Mouse (Mus musculus) heart, embryonic 11.5 days (tissue): ENCODE results near the gene Ankrd24. TPM values are rescaled to one million over a fixed set of nuclear protein-coding genes. Genes with fewer than 3 reads are reported as not detected.
A peak's percentile ranks its signal among the peaks of the same experiment; 100 is the strongest.
"Not testable (repeated sequence)": the region's sequence is repeated elsewhere in the genome, so short reads cannot be mapped to it uniquely, and the experiment has no call there.

Source experiments
- ATAC-seq: fragments of 200-750 bp; cut with Nextera tagmentation; replicated peaks from 2 replicates; pipeline ENCODE4 v1.8.0; 2017; ENCODE audit warnings: moderate library complexity; ENCODE audit not compliant: insufficient number of reproducible peaks, low FRiP score, low TSS enrichment
- H3K27ac ChIP-seq: fragments of 300-500 bp; sonication (generic); 2 replicates; pipeline ENCODE4 v1.5.1; 2014; ENCODE audit warnings: mild to moderate bottlenecking, low read depth, low read length
- H3K27me3 ChIP-seq: fragments of 300-500 bp; sonication (generic); 2 replicates; pipeline ENCODE4 v1.6.1; 2014; ENCODE audit warnings: mild to moderate bottlenecking, low read length, mixed read lengths; ENCODE audit not compliant: control insufficient read depth, insufficient read depth
- H3K36me3 ChIP-seq: fragments of 300-500 bp; sonication (generic); 2 replicates; pipeline ENCODE4 v1.6.1; 2014; ENCODE audit warnings: mild to moderate bottlenecking, low read length, moderate library complexity, mixed read lengths; ENCODE audit not compliant: control insufficient read depth, insufficient read depth
- H3K4me1 ChIP-seq: fragments of 300-500 bp; sonication (generic); 2 replicates; pipeline ENCODE4 v1.6.1; 2014; ENCODE audit warnings: low read length; ENCODE audit not compliant: control insufficient read depth, insufficient read depth
- H3K4me2 ChIP-seq: fragments of 300-500 bp; sonication (generic); 2 replicates; pipeline ENCODE4 v1.6.1; 2014; ENCODE audit warnings: mild to moderate bottlenecking, moderate library complexity
- H3K4me3 ChIP-seq: fragments of 300-500 bp; sonication (generic); 2 replicates; pipeline ENCODE4 v1.5.1; 2014; ENCODE audit warnings: low read depth, low read length
- H3K9ac ChIP-seq: fragments of 300-500 bp; sonication (generic); 2 replicates; pipeline ENCODE4 v1.6.1; 2014; ENCODE audit warnings: mild to moderate bottlenecking, low read depth, low read length, moderate library complexity
- H3K9me3 ChIP-seq: fragments of 300-500 bp; sonication (generic); replicated peaks from 2 replicates; pipeline ENCODE4 v1.6.1; 2016; ENCODE audit warnings: low read length; ENCODE audit not compliant: control insufficient read depth
- WGBS: fragments of 180-500 bp; shearing (Covaris S2); extraction: QIAGEN DNeasy Blood & Tissue Kit; methylation state at CpG from one replicate; pipeline ENCODE4 v1.1.7; 2014; ENCODE audit not compliant: insufficient replicate concordance; 5-methylcytosine and 5-hydroxymethylcytosine counted together
- polyA plus RNA-seq: library from polyadenylated mRNA; unstranded; fragments of >200 nt; fragmentation: Nextera tagmentation; extraction: Ambion mirVana; gene quantifications from 2 replicates; pipeline ENCODE4 v1.2.1, GENCODE M21; 2014

Gene Ankrd24
- polyA plus RNA-seq, 1 experiment from 2014 or later = 7.2 TPM

DNA sequence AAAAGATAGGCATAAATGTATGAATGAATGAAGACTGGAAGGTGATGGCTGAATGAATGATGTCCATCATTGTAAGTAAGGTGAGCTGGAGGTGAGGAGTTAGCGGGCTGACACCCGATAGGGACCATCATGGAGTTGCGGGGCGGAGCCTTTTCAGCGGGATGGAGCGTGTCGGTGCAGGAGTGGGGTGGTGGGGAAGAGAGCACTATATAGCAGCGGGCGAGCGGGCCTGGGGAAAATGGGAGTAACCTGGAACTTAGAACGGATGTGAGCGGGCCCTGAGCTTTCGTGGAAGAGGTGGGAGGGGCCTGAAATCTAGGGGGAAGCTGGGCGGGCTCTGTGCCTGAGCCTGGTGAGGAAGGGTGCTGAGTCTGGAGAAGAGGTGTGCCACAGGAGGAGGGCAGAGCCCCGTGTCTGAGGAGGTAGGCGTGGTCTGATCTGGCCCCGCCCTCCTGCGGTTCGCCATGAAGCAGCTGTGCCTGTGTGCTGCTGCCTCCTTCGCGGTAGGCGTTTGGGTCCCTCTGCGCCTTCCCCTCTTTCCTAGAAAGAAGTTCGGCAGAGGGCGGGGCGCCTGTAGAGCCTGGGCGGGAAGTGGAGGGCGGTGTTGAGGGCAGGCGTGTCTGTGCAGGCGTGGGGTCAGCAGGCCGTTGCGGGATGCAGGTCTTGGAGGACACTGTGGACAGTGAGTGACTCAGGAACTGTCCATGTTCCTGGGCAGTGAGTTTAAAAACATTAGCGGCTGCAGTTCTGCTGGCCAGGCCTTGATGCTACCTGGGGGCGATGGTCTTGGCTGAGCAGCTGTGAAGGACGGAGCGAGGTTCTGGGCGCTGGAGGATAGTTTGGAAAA, 5.1 kb downstream of the Ankrd24 start:
- H3K36me3 ChIP-seq = no peaks in the 10 kb centered on the region
- peak overlapping the region; percentile 45 for H3K4me3 ChIP-seq
- ATAC-seq = peak; percentile 88
- H3K9me3 ChIP-seq = no peaks in the 10 kb centered on the region
- peak overlapping the region; percentile 11; the same call in 1 of the 2 replicates for H3K27ac ChIP-seq
- H3K4me2 ChIP-seq = peak overlapping the region; percentile 65
- 4% methylated on average over 36 of the region's 37 CpGs for WGBS
- H3K4me1 ChIP-seq = peaks cover 3% of the 10 kb centered on the region; the same call in 1 of the 2 replicates
- H3K27me3 ChIP-seq = no peaks in the 10 kb centered on the region
- peak overlapping the region; percentile 72 for H3K9ac ChIP-seq

DNA sequence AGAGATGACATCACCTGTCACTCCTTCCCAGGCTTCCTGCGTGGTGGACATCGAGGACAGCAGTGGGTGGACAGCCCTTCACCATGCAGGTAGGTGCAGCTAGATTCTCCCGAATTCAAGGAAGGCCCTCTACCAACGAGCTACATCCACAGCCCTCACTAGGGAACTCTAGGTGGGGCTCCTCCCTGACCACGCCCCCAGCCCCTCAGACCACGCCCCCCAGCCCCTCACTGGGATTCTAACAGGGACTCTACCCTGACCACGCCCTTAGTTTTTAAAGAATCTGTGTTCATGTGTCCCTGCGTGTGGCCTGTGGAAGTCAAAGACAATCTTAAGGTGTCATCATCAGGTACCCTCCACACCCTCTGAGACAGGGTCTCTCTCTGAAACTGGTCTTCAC, 8.0 kb downstream of the Ankrd24 start:
- no peaks in the 10 kb centered on the region for H3K9me3 ChIP-seq
- H3K4me2 ChIP-seq = no peak overlapping the region
- no peak overlapping the region for H3K9ac ChIP-seq
- WGBS = 13% methylated on average over 8 of the region's 8 CpGs
- H3K36me3 ChIP-seq = no peaks in the 10 kb centered on the region
- no peak for ATAC-seq
- no peak overlapping the region for H3K27ac ChIP-seq
- H3K27me3 ChIP-seq = no peaks in the 10 kb centered on the region
- no peak overlapping the region for H3K4me3 ChIP-seq
- peaks cover 3% of the 10 kb centered on the region; the same call in 1 of the 2 replicates for H3K4me1 ChIP-seq

DNA sequence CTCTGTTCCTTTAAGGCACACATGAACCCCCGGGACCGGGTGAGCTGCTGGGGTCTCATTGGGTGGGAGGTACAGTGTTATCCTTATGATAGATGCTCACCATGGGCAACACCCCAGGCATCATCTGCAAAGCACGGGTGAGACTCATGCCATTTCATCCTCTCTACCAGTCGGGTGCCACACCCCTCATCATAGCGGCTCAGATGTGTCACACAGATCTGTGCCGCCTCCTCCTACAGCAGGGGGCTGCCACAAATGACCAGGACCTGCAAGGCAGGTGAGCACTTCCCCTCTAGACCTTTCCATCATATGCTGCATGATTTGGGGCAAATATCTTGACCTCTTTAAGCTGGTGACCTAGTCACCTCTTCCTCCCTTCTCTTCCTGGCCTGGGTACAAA, 9.8 kb downstream of the Ankrd24 start:
- no peak overlapping the region for H3K9ac ChIP-seq
- H3K4me3 ChIP-seq = no peak overlapping the region
- H3K36me3 ChIP-seq = no peaks in the 10 kb centered on the region
- no peak for ATAC-seq
- no peaks in the 10 kb centered on the region for H3K27me3 ChIP-seq
- no peak overlapping the region for H3K4me2 ChIP-seq
- H3K4me1 ChIP-seq = peaks cover 14% of the 10 kb centered on the region
- 68% methylated on average over 6 of the region's 6 CpGs for WGBS
- no peak overlapping the region for H3K27ac ChIP-seq
- H3K9me3 ChIP-seq = no peaks in the 10 kb centered on the region

DNA sequence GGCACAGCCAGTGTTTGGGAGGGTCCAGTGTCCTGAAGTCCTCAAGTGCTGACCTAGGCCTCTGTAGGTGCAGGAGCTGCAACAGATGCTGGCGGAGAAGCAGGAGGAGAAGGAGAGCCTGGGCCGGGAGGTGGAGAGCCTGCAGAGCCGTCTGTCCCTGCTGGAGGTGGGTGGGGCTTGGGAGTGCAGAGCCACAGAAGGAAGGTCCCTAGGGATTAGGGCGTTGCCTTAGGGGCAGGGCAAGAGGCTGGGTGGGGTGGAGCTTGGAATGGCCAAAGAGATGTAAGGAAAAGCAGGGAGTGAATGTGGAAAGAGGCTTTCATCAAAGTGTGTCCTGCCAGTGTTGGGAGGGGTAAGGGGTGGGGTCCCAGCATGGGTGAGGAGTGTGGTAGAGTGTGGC, 12.5 kb downstream of the Ankrd24 start:
- H3K4me1 ChIP-seq = peaks cover 14% of the 10 kb centered on the region
- not testable (repeated sequence) for ATAC-seq, H3K9me3 ChIP-seq, H3K4me3 ChIP-seq, H3K27ac ChIP-seq, H3K9ac ChIP-seq, H3K4me2 ChIP-seq, H3K36me3 ChIP-seq, H3K27me3 ChIP-seq
- WGBS = 37% methylated on average over 4 of the region's 4 CpGs

DNA sequence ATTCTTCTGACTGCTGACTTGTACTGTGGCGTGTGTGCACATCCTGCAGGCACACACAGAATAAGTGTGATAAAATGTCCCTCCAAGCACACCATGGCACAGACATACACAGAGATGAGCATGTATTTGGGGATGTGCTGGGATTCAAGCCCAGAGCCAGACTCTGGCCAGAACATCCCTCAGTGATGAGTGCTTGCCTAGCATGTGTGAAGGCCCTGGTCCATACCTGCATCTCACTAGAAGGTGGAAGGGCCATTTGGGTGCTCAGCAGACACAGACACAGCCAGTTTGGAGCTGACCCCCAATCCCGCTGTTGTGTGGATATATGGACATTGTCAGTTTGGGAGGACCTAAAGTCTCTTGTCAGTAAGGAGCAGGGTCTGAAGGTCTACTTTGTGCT, 13.2 kb downstream of the Ankrd24 start:
- Histone ChIP-seq H3K36me3 (no peaks in the 10 kb centered on the region; the same call in 1 of the 2 replicates), H3K27me3 (no peaks in the 10 kb centered on the region), H3K4me1 (peaks cover 11% of the 10 kb centered on the region), H3K27ac (no peak overlapping the region), H3K4me2 (no peak overlapping the region; the same call in 1 of the 2 replicates), H3K4me3 (no peak overlapping the region), H3K9me3 (no peaks in the 10 kb centered on the region), H3K9ac (no peak overlapping the region)
- no peak for ATAC-seq
- WGBS = 83% methylated on average over 2 of the region's 2 CpGs

DNA sequence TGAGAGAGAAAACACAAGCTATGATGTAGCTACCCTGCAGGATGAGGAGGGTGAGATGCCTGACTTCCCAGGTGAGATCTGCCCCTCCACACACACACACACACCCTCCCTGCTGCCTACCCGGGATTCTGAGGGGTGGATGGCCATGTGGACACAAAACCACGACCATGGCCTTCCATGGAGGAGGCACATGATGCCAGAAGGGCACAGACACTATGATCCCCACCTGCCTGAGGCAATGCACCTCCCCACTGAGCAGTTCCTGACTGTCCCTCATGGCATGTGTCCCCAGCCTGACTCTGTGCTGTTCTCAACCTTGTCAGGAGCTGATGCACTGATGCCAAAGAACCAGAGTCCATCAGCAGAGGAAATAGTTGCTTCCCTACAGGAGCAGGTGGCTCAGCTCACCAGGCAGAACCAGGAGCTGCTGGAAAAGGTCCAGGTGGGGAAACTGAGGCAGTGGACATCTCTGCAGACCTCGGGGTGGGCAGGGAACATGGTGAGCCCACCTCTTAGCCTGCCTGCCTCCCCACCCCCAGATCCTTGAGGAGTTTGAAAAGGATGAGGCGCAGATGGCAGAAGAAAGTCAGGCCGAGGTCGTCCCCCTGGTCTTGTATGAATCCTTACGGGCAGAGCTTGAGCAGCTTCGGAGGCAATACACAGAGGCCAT, 13.8 kb downstream of the Ankrd24 start:
- Histone ChIP-seq H3K4me3 (no peak overlapping the region), H3K9ac (no peak overlapping the region; the same call in 1 of the 2 replicates), H3K27me3 (no peaks in the 10 kb centered on the region), H3K4me1 (peaks cover 11% of the 10 kb centered on the region), H3K4me2 (peak overlapping the region; percentile 95), H3K27ac (no peak overlapping the region; the same call in 1 of the 2 replicates), H3K9me3 (no peaks in the 10 kb centered on the region), H3K36me3 (no peaks in the 10 kb centered on the region; the same call in 1 of the 2 replicates)
- ATAC-seq = no peak
- WGBS = 76% methylated on average over 8 of the region's 8 CpGs

DNA sequence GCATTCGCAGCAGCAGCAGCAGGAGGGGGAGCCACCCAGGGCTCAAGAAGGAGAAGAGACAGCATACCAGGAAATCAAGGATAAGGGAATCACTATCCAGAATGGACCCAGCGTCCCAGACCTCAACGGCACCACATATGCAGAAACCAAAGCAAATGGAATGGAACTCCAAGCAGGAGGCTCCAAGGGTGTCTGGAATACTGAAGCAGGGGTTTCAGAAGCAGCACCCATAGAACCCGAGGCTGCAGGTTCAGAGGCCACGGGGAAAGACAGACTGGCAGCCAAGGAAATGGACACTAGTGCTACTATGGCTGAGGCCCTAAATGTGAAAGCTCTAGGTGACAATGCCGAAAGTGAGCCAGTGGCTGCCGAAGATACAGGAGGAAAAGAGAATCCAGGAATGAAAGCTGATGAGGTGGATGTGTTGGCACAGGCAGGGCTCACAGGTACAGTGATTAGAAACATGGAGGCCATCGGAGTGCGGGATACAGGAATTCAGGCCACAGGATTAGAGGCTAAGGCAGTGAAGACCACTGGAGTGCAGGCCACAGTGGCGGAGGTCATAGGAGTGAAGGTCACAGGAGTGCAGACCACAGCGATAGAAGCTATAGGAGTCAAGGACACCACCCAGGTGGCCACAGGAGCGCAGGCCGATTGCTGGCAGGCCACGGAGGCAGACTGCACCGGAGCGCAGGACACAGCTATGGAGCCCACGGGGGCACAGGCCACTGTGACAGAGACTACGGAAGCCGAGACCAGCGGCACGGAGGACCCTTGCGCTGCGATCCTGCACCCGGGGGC, 14.5 kb downstream of the Ankrd24 start:
- peaks cover 11% of the 10 kb centered on the region for H3K4me1 ChIP-seq
- no peaks in the 10 kb centered on the region; the same call in 1 of the 2 replicates for H3K36me3 ChIP-seq
- peak; percentile 25 for ATAC-seq
- H3K27me3 ChIP-seq = no peaks in the 10 kb centered on the region
- 19% methylated on average over 24 of the region's 24 CpGs for WGBS
- H3K4me2 ChIP-seq = peak overlapping the region; percentile 95
- peak overlapping the region; percentile 98 for H3K27ac ChIP-seq
- no peaks in the 10 kb centered on the region for H3K9me3 ChIP-seq
- H3K4me3 ChIP-seq = peak overlapping the region; percentile 77
- peak overlapping the region; percentile 97 for H3K9ac ChIP-seq

DNA sequence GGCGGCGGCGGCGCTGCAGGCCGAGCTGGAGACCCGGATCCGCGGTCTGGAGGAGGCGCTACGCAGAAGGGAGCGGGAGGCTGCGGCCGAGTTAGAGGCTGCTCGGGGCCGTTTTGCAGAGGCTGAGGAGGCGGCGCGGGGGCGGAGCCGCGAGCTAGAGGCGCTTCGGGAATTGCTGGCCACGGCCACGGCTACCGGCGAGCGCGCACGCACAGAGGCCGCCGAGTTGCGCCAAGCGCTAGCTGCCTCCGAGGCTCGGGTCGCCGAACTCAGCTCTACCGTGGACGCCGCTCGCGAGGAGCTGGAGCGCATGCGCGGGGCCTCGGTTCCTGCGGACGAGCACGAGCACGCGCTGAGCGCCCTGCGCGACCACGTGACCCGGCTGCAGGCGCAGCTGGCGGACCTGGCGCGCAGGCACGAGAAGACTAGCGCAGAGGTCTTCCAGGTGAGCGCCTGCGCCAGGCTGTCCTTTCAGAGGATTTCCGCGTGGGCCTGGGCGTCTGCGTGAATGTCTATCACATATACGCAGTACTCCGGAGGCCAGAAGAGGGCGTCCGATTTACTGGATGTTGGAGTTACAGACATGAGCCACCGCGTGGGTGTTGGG, 15.2 kb downstream of the Ankrd24 start:
- under 1% methylated on average over 73 of the region's 75 CpGs for WGBS
- no peaks in the 10 kb centered on the region; the same call in 1 of the 2 replicates for H3K36me3 ChIP-seq
- peak; percentile 81 for ATAC-seq
- peak overlapping the region; percentile 97 for H3K9ac ChIP-seq
- no peaks in the 10 kb centered on the region for H3K27me3 ChIP-seq
- H3K4me1 ChIP-seq = peaks cover 11% of the 10 kb centered on the region
- peak overlapping the region; percentile 95 for H3K4me2 ChIP-seq
- peak overlapping the region; percentile 98 for H3K27ac ChIP-seq
- no peaks in the 10 kb centered on the region for H3K9me3 ChIP-seq
- H3K4me3 ChIP-seq = peak overlapping the region; percentile 77
